Mouse (Mus musculus): ENCODE data around the gene Zfp511. TPM values are rescaled to one million over a fixed set of nuclear protein-coding genes. Genes with fewer than 3 reads are reported as not detected.

Zfp511 gene
- total RNA-seq, 2 experiments from 2014 or later, result 26.5 to 27.5 TPM

DNA sequence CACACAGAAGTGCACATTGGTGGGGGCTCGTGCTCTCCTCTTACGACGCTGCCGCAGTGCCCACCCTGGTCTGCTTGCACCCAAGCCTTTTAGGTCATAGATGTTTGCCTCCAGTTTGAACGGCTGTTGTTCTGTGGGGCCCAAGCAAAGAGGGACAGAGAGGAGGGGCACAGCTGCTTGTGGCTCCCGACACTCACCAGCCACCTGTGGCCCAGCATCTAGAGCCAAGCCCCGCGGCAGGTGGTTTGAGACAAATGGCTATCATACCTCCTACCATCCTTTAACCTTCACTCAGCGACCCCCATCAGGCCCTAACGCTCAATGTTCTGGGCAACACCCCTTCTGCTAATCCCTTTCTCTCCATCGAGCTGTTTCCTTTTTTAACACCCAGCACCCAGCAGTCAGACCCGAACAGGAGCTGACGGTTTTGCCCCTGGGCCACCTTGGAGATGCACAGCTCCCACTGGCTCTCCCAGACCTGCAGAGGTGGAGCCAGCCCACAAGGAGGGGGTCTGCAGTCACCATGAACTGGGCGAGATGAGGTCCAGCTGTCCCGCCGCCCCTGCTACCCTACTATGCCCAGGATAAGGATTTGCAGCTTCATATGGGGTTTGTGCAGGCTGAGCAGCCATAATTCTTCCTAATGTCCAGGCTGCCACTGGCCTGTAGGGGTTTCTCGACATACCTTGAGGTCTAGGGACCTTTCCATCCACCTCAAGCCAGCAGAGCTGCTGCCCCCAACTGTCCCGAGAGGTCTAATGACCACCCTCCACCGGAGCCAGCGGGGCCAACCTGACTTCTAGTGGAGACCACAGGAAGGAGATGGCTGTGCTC is 45.4 kb downstream of the Zfp511 start:
- intact Hi-C loops (cut with DNase I), result loop anchor here (1.0 to 5.0 kb wide), 2 partner anchors 35 to 396 kb away; partner anchors contain the start of gene Echs1
- peak; percentile 48 to 63 for DNase-seq (ENCODE audit: low spot score in 2 of 2)

DNA sequence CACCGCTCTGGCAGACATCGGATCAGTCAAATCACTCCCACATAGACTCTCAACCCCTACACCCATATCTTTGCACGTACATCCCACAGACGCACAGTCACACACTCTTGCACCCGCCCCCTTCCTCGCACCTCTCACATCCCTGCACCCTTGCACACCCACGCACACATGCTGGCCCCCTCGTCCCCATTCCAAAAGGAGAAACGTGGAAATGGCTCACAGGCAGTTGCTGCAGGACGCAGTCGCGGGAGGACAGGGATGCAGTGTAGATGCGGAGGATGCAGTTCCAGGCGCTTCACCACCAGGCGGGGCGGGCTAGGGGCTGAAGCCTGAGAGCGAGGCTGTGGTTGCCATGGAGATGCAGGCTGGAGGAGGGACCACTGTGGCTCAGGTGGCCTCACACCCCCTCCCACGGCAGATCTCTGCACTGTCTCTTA is 46.1 kb downstream of the Zfp511 start, which contains the start of gene Caly:
TSS of gene Caly (minus strand) at position 307 of the 437 bp plus-strand sequence.
- DNase-seq (ENCODE audit: low spot score in 2 of 2), result peak; percentile 92 to 98
- intact Hi-C loops (cut with DNase I), result loop anchor here (5.0 kb wide), 1 partner anchor 395 kb away; no protein-coding TSS in a partner anchor

Small RNAs within 50 kb of the gene (microRNA-seq; reads per million reads assigned to microRNA genes)
- gene Mir7062, result 1.7 reads per million in 2 experiments

Other genes with a start within 250 kb of the Zfp511 start
- 10 to 100 TPM; 52.6 to 71.6 TPM for gene Adgra1, start 202.2 kb upstream of the Zfp511 start, total RNA-seq (2021)
- 10 to 100 TPM; 54.4 to 58.6 TPM for gene Kndc1, start 141.7 kb upstream of the Zfp511 start, total RNA-seq (2021)
- gene Utf1, start 92.6 kb upstream of the Zfp511 start, total RNA-seq (2021), result not detected
- 1 to 10 TPM in 1 of 2 experiments, under 1 TPM in 1; 0.96 to 1.1 TPM for gene 6430531B16Rik, start 57.6 kb upstream of the Zfp511 start, total RNA-seq (2021)
- 1 to 10 TPM; 2.6 to 2.7 TPM for gene Adam8, start 43.8 kb upstream of the Zfp511 start, total RNA-seq (2021)
- gene Tubgcp2, start 278 bp downstream of the Zfp511 start, total RNA-seq (2021), result 10 to 100 TPM; 32.8 to 35.3 TPM
- under 1 TPM in 1 of 2 experiments, not detected in 1; 0.23 TPM for gene Msx3, start 12.7 kb downstream of the Zfp511 start, total RNA-seq (2021)
- 100 to 1,000 TPM; 184 to 195 TPM for gene Caly, start 46.2 kb downstream of the Zfp511 start, total RNA-seq (2021)
- not detected for gene Prap1, start 57.0 kb downstream of the Zfp511 start, total RNA-seq (2021)
- 10 to 100 TPM; 56.2 to 56.3 TPM for gene Fuom, start 66.0 kb downstream of the Zfp511 start, total RNA-seq (2021)
- 1 to 10 TPM; 5.2 to 5.3 TPM for gene Paox, start 79.4 kb downstream of the Zfp511 start, total RNA-seq (2021)
- 10 to 100 TPM; 46.1 to 49.0 TPM for gene Echs1, start 80.1 kb downstream of the Zfp511 start, total RNA-seq (2021)
- gene Mtg1, start 101.2 kb downstream of the Zfp511 start, total RNA-seq (2021), result 10 to 100 TPM; 22.4 TPM
- 100 to 1,000 TPM; 160 to 172 TPM for gene Sprn, start 118.5 kb downstream of the Zfp511 start, total RNA-seq (2021)
- not detected for gene Olfr522, start 128.4 kb downstream of the Zfp511 start, total RNA-seq (2021)
- gene Olfr523, start 136.8 kb downstream of the Zfp511 start, total RNA-seq (2021), result not detected
- not detected for gene Olfr524, start 169.6 kb downstream of the Zfp511 start, total RNA-seq (2021)
- not detected for gene Cd163l1, start 181.9 kb downstream of the Zfp511 start, total RNA-seq (2021)
- gene 5830411N06Rik, start 210.9 kb downstream of the Zfp511 start, total RNA-seq (2021), result under 1 TPM in 1 of 2 experiments, not detected in 1; 0.16 TPM

Data from left cerebral cortex, postnatal 25 days (tissue).